Mouse (Mus musculus): Measurements from ENCODE around the gene Rassf3. TPM values are rescaled to one million over a fixed set of nuclear protein-coding genes. Genes with fewer than 3 reads are reported as not detected.

Gene Rassf3
- total and polyA plus RNA-seq, 3 experiments, result 0.07 to 0.66 TPM; not detected in 1

GRCm38 (mm10) chr10:121414127-121414526, 62.0 kb downstream of the Rassf3 start:
- H3K4me1 ChIP-seq (ENCODE audit: insufficient read depth, low read depth, low read length), result no peaks in the 10 kb centered on the region
- TF ChIP-seq TAL1 (conservative IDR thresholded peaks at IDR 0.05; ENCODE audit: low read depth, low read length), result no peak
- TF ChIP-seq GATA2 (IDR thresholded peaks at IDR 0.05; ENCODE audit: borderline replicate concordance, low read depth, low read length), result no peak
- TF ChIP-seq GATA1 (IDR thresholded peaks at IDR 0.05; ENCODE audit: borderline replicate concordance, low read length), result no peak
- no peak for TF ChIP-seq POLR2AphosphoS5 (IDR thresholded peaks at IDR 0.05; ENCODE audit: insufficient replicate concordance, low read depth, low read length)
- no peak for TF ChIP-seq CTCF (IDR thresholded peaks at IDR 0.05; ENCODE audit: low read depth, low read length)
- ATAC-seq (ENCODE audit: extremely low read depth, insufficient number of reproducible peaks, low FRiP score, poor library complexity, severe bottlenecking) (no peak), DNase-seq (ENCODE audit: low spot score) (no peak)
- H3K9me3 ChIP-seq (replicated peaks), result no peaks in the 10 kb centered on the region
- H3K27me3 ChIP-seq (ENCODE audit: insufficient read depth, low read length), result peaks cover 4% of the 10 kb centered on the region; the same call in 1 of the 2 replicates
- no peaks in the 10 kb centered on the region for H3K36me3 ChIP-seq (replicated peaks)
- H3K4me3 ChIP-seq (ENCODE audit: low read depth, low read length), result no peak overlapping the region

- Histone ChIP-seq H3K27me3 (ENCODE audit: insufficient read depth, low read length) (no peaks in the 10 kb centered on the region; the same call in 1 of the 2 replicates), H3K4me1 (ENCODE audit: insufficient read depth, low read depth, low read length) (no peaks in the 10 kb centered on the region), H3K36me3 (replicated peaks) (no peaks in the 10 kb centered on the region), H3K9me3 (replicated peaks) (no peaks in the 10 kb centered on the region), H3K4me3 (ENCODE audit: low read depth, low read length) (no peak overlapping the region)
- ATAC-seq (ENCODE audit: extremely low read depth, insufficient number of reproducible peaks, low FRiP score, poor library complexity, severe bottlenecking) (no peak), DNase-seq (ENCODE audit: low spot score) (no peak)
- no peak for TF ChIP-seq CTCF (IDR thresholded peaks at IDR 0.05; ENCODE audit: low read depth, low read length)
Observed at GRCm38 (mm10) chr10:121412824-121413223, 63.3 kb downstream of the Rassf3 start.

- no peak for ATAC-seq (ENCODE audit: extremely low read depth, insufficient number of reproducible peaks, low FRiP score, poor library complexity, severe bottlenecking)
- H3K36me3 ChIP-seq (replicated peaks), result no peaks in the 10 kb centered on the region
- TF ChIP-seq GATA1 (IDR thresholded peaks at IDR 0.05; ENCODE audit: borderline replicate concordance, low read length) (no peak), CTCF (IDR thresholded peaks at IDR 0.05; ENCODE audit: low read depth, low read length) (no peak)
Observed at GRCm38 (mm10) chr10:121411721-121412455, 64.3 kb downstream of the Rassf3 start.

DNA sequence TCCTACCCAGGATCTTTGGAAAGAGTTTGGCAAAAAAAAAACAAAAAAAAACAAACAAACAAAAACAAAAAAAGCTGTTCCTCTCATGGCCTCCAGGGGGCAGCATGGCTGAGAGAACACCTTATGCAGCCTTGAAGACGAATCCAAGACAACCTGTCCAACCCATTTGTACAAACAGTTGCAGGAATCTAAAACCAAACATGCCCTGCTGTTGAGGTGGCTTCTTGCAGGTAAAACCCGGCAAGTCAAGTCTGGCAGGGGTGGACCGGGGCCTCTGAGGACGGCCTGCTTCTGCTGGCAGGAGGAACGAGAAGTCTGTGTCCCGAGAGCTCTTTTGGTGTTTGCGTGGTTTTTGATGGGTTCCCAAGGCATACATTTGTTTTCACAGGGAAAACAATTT, 66.4 kb downstream of the Rassf3 start:
- Histone ChIP-seq H3K27me3 (ENCODE audit: insufficient read depth, low read length) (peaks cover 6% of the 10 kb centered on the region; the same call in 1 of the 2 replicates), H3K36me3 (replicated peaks) (no peaks in the 10 kb centered on the region), H3K4me3 (ENCODE audit: low read depth, low read length) (no peak overlapping the region), H3K9me3 (replicated peaks) (no peaks in the 10 kb centered on the region), H3K4me1 (ENCODE audit: insufficient read depth, low read depth, low read length) (no peaks in the 10 kb centered on the region)
- peak; percentile 20 for DNase-seq (ENCODE audit: low spot score)
- TF ChIP-seq CTCF (IDR thresholded peaks at IDR 0.05; ENCODE audit: low read depth, low read length) (peak; percentile 43; the same call in 1 of the 2 replicates), POLR2AphosphoS5 (IDR thresholded peaks at IDR 0.05; ENCODE audit: insufficient replicate concordance, low read depth, low read length) (no peak)
- ATAC-seq (ENCODE audit: extremely low read depth, insufficient number of reproducible peaks, low FRiP score, poor library complexity, severe bottlenecking), result no peak

More at GRCm38 (mm10) chr10:121411721-121412455, 64.3 kb downstream of the Rassf3 start:
- Histone ChIP-seq H3K9me3 (replicated peaks) (no peaks in the 10 kb centered on the region), H3K4me1 (ENCODE audit: insufficient read depth, low read depth, low read length) (no peaks in the 10 kb centered on the region), H3K27me3 (ENCODE audit: insufficient read depth, low read length) (no peaks in the 10 kb centered on the region; the same call in 1 of the 2 replicates), H3K4me3 (ENCODE audit: low read depth, low read length) (no peak overlapping the region)
- no peak for DNase-seq (ENCODE audit: low spot score)

DNA sequence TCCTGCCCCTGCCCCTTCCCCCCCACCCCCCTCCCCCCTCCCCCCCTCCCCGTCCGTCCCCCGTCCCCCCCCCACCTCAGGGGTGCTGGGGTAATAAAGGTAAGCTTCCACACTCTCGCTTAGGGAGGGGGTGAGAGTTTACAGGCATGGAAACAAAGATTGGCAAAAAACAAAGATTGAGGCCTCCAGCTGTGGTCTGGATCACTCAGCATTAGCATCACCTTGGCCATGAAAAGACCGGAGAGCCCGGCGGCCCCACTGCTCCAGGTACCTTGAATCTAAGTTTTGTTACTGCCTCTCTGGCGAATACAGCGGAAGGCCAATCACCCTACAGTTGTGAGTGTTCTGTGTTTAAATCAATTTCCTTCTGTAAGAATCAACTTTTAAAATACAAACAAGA, 72.2 kb downstream of the Rassf3 start:
- TF ChIP-seq GATA1 (IDR thresholded peaks at IDR 0.05; ENCODE audit: borderline replicate concordance, low read length) (no peak), CTCF (IDR thresholded peaks at IDR 0.05; ENCODE audit: low read depth, low read length) (no peak), GATA2 (IDR thresholded peaks at IDR 0.05; ENCODE audit: borderline replicate concordance, low read depth, low read length) (no peak), TAL1 (conservative IDR thresholded peaks at IDR 0.05; ENCODE audit: low read depth, low read length) (no peak), POLR2AphosphoS5 (IDR thresholded peaks at IDR 0.05; ENCODE audit: insufficient replicate concordance, low read depth, low read length) (no peak)
- Histone ChIP-seq H3K36me3 (replicated peaks) (no peaks in the 10 kb centered on the region), H3K4me1 (ENCODE audit: insufficient read depth, low read depth, low read length) (no peaks in the 10 kb centered on the region), H3K4me3 (ENCODE audit: low read depth, low read length) (no peak overlapping the region), H3K27me3 (ENCODE audit: insufficient read depth, low read length) (peaks cover 20% of the 10 kb centered on the region; the same call in 1 of the 2 replicates), H3K9me3 (replicated peaks) (no peaks in the 10 kb centered on the region)
- DNase-seq (ENCODE audit: low spot score), result no peak
- no peak for ATAC-seq (ENCODE audit: extremely low read depth, insufficient number of reproducible peaks, low FRiP score, poor library complexity, severe bottlenecking)

DNA sequence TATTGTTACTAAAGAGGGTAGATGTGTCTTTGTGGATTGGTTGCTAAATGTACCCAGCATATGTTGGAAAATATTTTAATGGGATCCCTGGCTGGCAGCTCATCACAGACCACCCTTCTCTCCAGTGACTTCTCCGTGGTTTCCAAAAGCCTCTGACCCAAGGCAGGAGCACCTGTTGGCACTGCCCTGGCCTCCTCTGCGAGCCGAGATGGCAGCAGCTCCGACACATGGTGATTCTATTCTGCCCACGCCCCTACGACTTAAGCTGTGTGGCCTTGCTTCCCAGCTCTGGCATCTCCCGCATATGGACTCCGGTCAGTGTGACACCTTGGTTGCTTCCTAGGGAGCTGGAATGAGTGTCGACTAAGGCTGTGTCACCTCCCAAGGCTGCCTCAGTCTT, 73.0 kb downstream of the Rassf3 start:
- H3K4me1 ChIP-seq (ENCODE audit: insufficient read depth, low read depth, low read length), result no peaks in the 10 kb centered on the region
- H3K27me3 ChIP-seq (ENCODE audit: insufficient read depth, low read length), result peaks cover 20% of the 10 kb centered on the region; the same call in 1 of the 2 replicates
- ATAC-seq (ENCODE audit: extremely low read depth, insufficient number of reproducible peaks, low FRiP score, poor library complexity, severe bottlenecking) (no peak), DNase-seq (ENCODE audit: low spot score) (no peak)
- H3K9me3 ChIP-seq (replicated peaks), result no peaks in the 10 kb centered on the region
- H3K4me3 ChIP-seq (ENCODE audit: low read depth, low read length), result no peak overlapping the region
- TF ChIP-seq GATA1 (IDR thresholded peaks at IDR 0.05; ENCODE audit: borderline replicate concordance, low read length) (no peak), GATA2 (IDR thresholded peaks at IDR 0.05; ENCODE audit: borderline replicate concordance, low read depth, low read length) (no peak), POLR2AphosphoS5 (IDR thresholded peaks at IDR 0.05; ENCODE audit: insufficient replicate concordance, low read depth, low read length) (no peak), TAL1 (conservative IDR thresholded peaks at IDR 0.05; ENCODE audit: low read depth, low read length) (no peak), CTCF (IDR thresholded peaks at IDR 0.05; ENCODE audit: low read depth, low read length) (no peak)
- H3K36me3 ChIP-seq (replicated peaks), result no peaks in the 10 kb centered on the region

- Histone ChIP-seq H3K36me3 (replicated peaks) (peaks cover 13% of the 10 kb centered on the region), H3K4me1 (ENCODE audit: insufficient read depth, low read depth, low read length) (no peaks in the 10 kb centered on the region), H3K27me3 (ENCODE audit: insufficient read depth, low read length) (peaks cover 20% of the 10 kb centered on the region; the same call in 1 of the 2 replicates), H3K4me3 (ENCODE audit: low read depth, low read length) (no peak overlapping the region), H3K9me3 (replicated peaks) (no peaks in the 10 kb centered on the region)
- ATAC-seq (ENCODE audit: extremely low read depth, insufficient number of reproducible peaks, low FRiP score, poor library complexity, severe bottlenecking) (no peak), DNase-seq (ENCODE audit: low spot score) (no peak)
- no peak for TF ChIP-seq GATA2 (IDR thresholded peaks at IDR 0.05; ENCODE audit: borderline replicate concordance, low read depth, low read length)
- TF ChIP-seq CTCF (IDR thresholded peaks at IDR 0.05; ENCODE audit: low read depth, low read length), result no peak
- no peak for TF ChIP-seq GATA1 (IDR thresholded peaks at IDR 0.05; ENCODE audit: borderline replicate concordance, low read length)
- TF ChIP-seq POLR2AphosphoS5 (IDR thresholded peaks at IDR 0.05; ENCODE audit: insufficient replicate concordance, low read depth, low read length), result no peak
- no peak for TF ChIP-seq TAL1 (conservative IDR thresholded peaks at IDR 0.05; ENCODE audit: low read depth, low read length)
Observed at GRCm38 (mm10) chr10:121401005-121401404, 75.1 kb downstream of the Rassf3 start.
